Mouse (Mus musculus): Measurements from ENCODE around the gene Olfr390. TPM values are rescaled to one million over a fixed set of nuclear protein-coding genes. Genes with fewer than 3 reads are reported as not detected.

Olfr390 gene
- total RNA-seq (2021): not detected
- long read RNA-seq, experiment 1: 0 reads
- long read RNA-seq, experiment 2: 0 reads

DNA sequence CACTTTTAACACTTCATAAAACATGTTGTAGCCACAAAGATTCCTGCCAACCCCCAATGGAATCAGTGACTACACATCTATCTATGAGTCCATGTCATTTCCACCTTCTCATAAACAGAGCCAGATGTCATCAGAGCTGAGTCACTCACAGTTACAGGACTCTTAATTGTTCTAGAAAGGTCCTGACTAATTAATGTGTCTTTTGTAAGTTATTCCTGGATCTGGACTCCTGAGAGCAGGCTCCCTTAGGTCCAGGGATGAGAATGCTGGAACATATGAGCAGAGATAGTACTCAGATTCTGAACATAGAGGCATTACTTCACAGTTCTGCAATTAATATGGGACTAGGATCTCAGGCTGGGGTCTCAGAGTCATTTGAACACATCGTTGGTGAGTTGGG, at the start of gene Olfr390:
Olfr390 (plus strand) TSS at position 301 of the 400 bp plus-strand sequence.
- DNase-seq (ENCODE audit: low spot score in 2 of 2): no peak

DNA sequence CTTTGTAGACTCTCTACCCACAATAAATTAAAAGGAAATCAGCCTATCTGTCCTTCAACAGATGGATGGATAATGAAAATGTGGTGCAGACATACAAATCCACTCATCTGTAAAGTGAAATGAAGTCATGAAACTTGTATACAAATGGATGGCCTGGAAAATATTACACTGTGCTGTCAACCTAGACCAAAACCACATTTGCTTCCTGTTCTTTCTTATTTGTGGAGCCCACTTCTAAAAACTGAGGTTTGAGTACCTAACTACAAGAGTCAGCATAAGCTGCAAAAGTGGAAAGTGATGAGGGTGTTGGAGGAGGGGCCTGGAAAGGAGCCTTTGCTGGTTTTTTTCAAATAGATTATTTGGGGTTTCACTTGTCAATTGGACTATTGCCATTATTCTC, 23.6 kb upstream of the Olfr390 start:
- no peak for DNase-seq (ENCODE audit: low spot score in 2 of 2)

DNA sequence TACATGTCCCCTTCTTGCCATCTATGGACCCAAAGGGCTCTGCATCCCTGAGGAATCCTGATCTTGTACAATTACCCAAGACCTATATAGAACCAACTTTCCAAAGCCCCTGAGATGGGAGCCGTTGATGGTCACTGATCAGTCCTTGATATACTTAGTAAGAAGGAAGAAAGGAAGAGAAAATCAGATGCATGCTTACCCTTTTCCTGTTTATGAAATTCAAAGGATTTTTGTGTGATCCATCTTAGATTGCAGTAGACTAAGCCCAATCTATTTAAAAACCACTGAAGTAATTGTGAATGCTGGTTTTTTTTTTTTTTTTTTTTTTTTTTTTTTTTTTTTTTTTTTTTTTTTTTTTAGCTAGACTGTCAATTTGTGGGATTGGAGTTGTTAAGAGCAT, 2.2 kb upstream of the Olfr390 start, which contains the start of gene Olfr389:
Olfr389 (minus strand) TSS at position 101 of the 400 bp plus-strand sequence.
- no peak for DNase-seq (ENCODE audit: low spot score in 2 of 2)

DNA sequence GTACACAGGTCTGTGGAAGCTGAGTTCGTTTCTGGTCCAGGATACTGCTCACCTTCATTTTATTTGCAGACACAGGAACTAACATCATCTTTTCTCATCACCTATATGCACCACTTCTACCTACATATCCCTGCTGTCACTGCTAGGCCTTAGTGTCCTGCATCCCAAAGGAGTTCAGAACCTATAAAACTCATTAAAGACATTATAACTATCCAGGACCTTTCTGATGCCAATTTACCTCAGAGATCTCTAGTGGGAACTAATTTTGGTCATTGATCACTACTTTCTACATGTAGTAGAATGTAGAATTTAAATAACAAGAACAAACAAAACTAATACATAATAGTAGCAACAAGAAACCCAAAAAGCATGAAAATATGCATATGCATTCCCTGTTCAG, 20.2 kb downstream of the Olfr390 start, which contains the start of gene Olfr391-ps:
Olfr391-ps (minus strand) TSS at position 101 of the 400 bp plus-strand sequence.
- DNase-seq (ENCODE audit: low spot score in 2 of 2): no peak

DNA sequence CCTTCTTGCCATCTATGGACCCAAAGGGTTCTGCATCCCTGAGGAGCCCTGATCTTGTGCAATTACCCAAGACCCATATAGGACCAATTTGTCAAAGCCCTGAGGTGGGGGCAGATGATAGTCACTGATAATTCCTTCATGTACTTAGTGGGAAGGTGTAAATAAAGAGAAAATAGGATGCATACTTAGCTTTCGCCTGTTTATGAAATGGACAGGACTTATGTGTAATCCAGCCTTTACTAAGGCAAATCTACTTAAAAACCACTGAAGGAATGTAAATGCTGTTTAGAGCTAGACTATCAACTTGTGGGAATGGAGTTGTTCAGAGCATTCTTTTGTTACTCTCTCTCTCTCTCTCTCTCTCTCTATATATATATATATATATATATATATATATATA, 34.2 kb downstream of the Olfr390 start, which contains the start of gene Olfr392:
Olfr392 (minus strand) TSS at position 101 of the 400 bp plus-strand sequence.
- DNase-seq (ENCODE audit: low spot score in 2 of 2): no peak

Other genes with a start within 250 kb of the Olfr390 start
- not detected for gene Olfr385, start 190.0 kb upstream of the Olfr390 start, total RNA-seq (2021)
- not detected for gene Olfr384, start 184.4 kb upstream of the Olfr390 start, total RNA-seq (2021)
- not detected for gene Zfp735, start 94.2 kb upstream of the Olfr390 start, total RNA-seq (2021)
- gene Olfr389, start 2.3 kb upstream of the Olfr390 start, total RNA-seq (2021): not detected
- not detected for gene Olfr391-ps, start 20.1 kb downstream of the Olfr390 start, total RNA-seq (2021)
- gene Olfr392, start 34.1 kb downstream of the Olfr390 start, total RNA-seq (2021): not detected
- gene Olfr393, start 68.5 kb downstream of the Olfr390 start, total RNA-seq (2021): not detected
- gene Olfr394, start 107.8 kb downstream of the Olfr390 start, total RNA-seq (2021): not detected
- not detected for gene Olfr395, start 126.3 kb downstream of the Olfr390 start, total RNA-seq (2021)
- not detected for gene Olfr23, start 153.7 kb downstream of the Olfr390 start, total RNA-seq (2021)
- gene Olfr397, start 177.9 kb downstream of the Olfr390 start, total RNA-seq (2021): not detected
- gene Olfr398, start 207.4 kb downstream of the Olfr390 start, total RNA-seq (2021): not detected

All from layer of hippocampus, postnatal 14 days (tissue).